Mouse (Mus musculus) liver, postnatal 0 days (tissue): Measurements from ENCODE around the gene Dpep1. TPM values are rescaled to one million over a fixed set of nuclear protein-coding genes. Genes with fewer than 3 reads are reported as not detected.

Source experiments
- ATAC-seq: fragments of 200-750 bp; cut with Nextera tagmentation; 2 replicates; pipeline ENCODE4 v1.8.0; 2017; ENCODE audit warnings: mild to moderate bottlenecking, moderate library complexity
- DNase-seq: peaks from one replicate; pipeline ENCODE4 v3.0.0-alpha.2; 2016
- H3K27ac ChIP-seq: fragments of 300-500 bp; sonication (generic); 2 replicates; pipeline ENCODE4 v1.5.1; 2014; ENCODE audit warnings: antibody characterized with exemption, moderate library complexity, mild to moderate bottlenecking, low read depth
- H3K27me3 ChIP-seq: fragments of 300-500 bp; sonication (generic); 2 replicates; pipeline ENCODE4 v1.6.1; 2014; ENCODE audit warnings: low read length, control low read depth, mixed read lengths; ENCODE audit not compliant: insufficient read depth
- H3K36me3 ChIP-seq: fragments of 300-500 bp; sonication (generic); replicated peaks from 2 replicates; pipeline ENCODE4 v1.6.1; 2014; ENCODE audit warnings: mild to moderate bottlenecking, control low read depth, low read length, moderate library complexity, mixed read lengths; ENCODE audit not compliant: insufficient read depth
- H3K4me1 ChIP-seq: fragments of 300-500 bp; sonication (generic); 2 replicates; pipeline ENCODE4 v1.6.1; 2014; ENCODE audit warnings: antibody characterized with exemption, mild to moderate bottlenecking, control low read depth; ENCODE audit not compliant: insufficient read depth
- H3K4me2 ChIP-seq: fragments of 300-500 bp; sonication (generic); 2 replicates; pipeline ENCODE4 v1.6.1; 2014; ENCODE audit warnings: low read depth, mild to moderate bottlenecking, low read length, moderate library complexity, mixed read lengths
- H3K4me3 ChIP-seq: fragments of 300-500 bp; sonication (generic); 2 replicates; pipeline ENCODE4 v1.5.1; 2014; ENCODE audit warnings: low read depth, low read length
- H3K9ac ChIP-seq: fragments of 300-500 bp; sonication (generic); replicated peaks from 2 replicates; pipeline ENCODE4 v1.6.1; 2014; ENCODE audit warnings: mild to moderate bottlenecking, moderate library complexity
- H3K9me3 ChIP-seq: fragments of 300-500 bp; sonication (generic); 2 replicates; pipeline ENCODE4 v1.6.1; 2016; ENCODE audit warnings: mild to moderate bottlenecking, control low read depth, low read length, mixed read lengths
- CTCF ChIP-seq: sonication (generic); IDR thresholded peaks from 2 replicates; pipeline ENCODE4 v1.5.1; 2016; ENCODE audit warnings: antibody characterized with exemption, low read depth
- EP300 ChIP-seq: IDR thresholded peaks from 2 replicates; pipeline ENCODE4 v1.6.1; 2016; ENCODE audit warnings: antibody characterized with exemption, low read depth, mild to moderate bottlenecking
- WGBS: fragments of 180-500 bp; shearing (Covaris S2); extraction: QIAGEN DNeasy Blood & Tissue Kit; methylation state at CpG from one replicate; pipeline ENCODE4 v1.1.7; 2014; ENCODE audit not compliant: insufficient replicate concordance; 5-methylcytosine and 5-hydroxymethylcytosine counted together
- polyA plus RNA-seq: library from polyadenylated mRNA; unstranded; fragments of >200 nt; fragmentation: Nextera tagmentation; extraction: Ambion mirVana; gene quantifications from 2 replicates; pipeline ENCODE4 v1.2.1, GENCODE M21; 2015

Gene Dpep1
- polyA plus RNA-seq, 1 experiment from 2014 or later, result 1.2 TPM

DNA sequence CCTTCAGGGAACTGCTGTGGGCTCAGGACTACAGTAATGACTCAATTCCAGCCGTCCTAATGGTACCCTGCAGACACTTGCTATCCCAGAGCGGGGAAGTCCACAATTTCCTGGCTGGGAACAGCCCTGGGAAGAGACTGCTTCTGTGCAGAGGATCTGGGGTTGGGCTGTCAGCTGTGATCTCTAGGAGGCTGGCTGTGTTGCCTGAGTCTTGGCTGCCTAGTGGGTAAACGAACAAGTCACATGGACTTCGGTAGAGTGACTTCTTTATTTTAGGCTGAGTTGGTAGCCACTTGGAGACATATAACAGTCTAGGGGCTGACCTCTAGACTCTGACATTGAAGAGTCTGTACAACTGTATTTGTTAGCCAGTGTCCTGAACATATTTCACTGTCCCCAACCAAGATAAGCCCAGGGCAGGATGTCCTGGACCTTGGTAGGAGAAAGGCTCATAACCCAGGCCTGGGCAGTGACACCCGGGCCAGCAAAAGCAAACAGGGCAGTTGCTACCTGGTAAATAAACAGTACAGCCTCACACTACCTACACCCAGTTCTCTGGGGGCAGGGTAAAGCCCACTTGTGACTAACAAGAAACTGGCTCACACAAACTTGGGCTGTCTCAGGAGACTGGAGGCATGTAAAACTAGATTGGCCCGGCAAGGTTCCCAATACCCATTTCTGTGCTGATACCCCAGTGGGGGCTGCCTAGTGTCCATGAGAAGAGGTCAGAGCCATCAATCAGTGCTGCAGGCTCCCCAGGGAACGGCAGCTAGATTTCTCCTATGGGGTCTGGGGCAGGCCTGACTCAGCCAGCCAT lies 56.3 kb downstream of the Dpep1 start:
- no peaks in the 10 kb centered on the region for H3K9me3 ChIP-seq
- H3K27me3 ChIP-seq, result no peaks in the 10 kb centered on the region
- no peak overlapping the region for H3K4me2 ChIP-seq
- ATAC-seq (peak; percentile 71), DNase-seq (no peak)
- no peak for TF ChIP-seq CTCF
- TF ChIP-seq EP300, result no peak
- WGBS, result 65% methylated on average over 7 of the region's 7 CpGs
- peak overlapping the region; percentile 79 for H3K27ac ChIP-seq
- 0 out of 2 replicates have a peak overlapping the region, but pooled peaks have one; percentile 26 for H3K9ac ChIP-seq
- H3K36me3 ChIP-seq, result peaks cover 16% of the 10 kb centered on the region
- H3K4me3 ChIP-seq, result no peak overlapping the region
- H3K4me1 ChIP-seq, result peaks cover 21% of the 10 kb centered on the region

DNA sequence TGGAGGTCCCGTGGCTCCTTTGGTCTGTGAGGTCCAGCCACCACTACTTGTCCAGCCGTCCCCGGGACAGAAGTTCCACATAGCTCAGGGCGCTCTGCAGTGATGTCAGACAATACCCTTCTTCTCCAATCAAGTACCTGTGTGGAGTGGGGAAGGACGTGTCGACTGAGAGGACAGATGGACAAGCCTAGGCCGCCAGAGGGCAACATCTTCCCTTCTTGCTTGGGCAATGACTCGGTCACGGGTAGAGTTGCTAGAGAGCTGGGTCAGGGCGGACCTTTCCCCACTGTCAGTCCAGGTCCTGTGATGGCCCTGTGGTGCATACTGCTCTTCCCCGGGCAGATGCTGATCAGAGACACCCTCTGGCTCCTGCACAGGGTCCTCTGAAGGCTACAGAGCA lies 57.0 kb downstream of the Dpep1 start:
- peaks cover 23% of the 10 kb centered on the region for H3K36me3 ChIP-seq
- peak; percentile 53 for DNase-seq
- ATAC-seq, result peak; percentile 15
- peak; percentile 58 for TF ChIP-seq CTCF
- no peak for TF ChIP-seq EP300
- no peak overlapping the region for H3K9ac ChIP-seq
- WGBS, result 64% methylated on average over 11 of the region's 11 CpGs
- peak overlapping the region; percentile 79; the same call in 1 of the 2 replicates for H3K27ac ChIP-seq
- H3K4me3 ChIP-seq, result no peak overlapping the region
- H3K4me2 ChIP-seq, result no peak overlapping the region
- H3K27me3 ChIP-seq, result no peaks in the 10 kb centered on the region
- no peaks in the 10 kb centered on the region for H3K9me3 ChIP-seq
- peaks cover 21% of the 10 kb centered on the region for H3K4me1 ChIP-seq

DNA sequence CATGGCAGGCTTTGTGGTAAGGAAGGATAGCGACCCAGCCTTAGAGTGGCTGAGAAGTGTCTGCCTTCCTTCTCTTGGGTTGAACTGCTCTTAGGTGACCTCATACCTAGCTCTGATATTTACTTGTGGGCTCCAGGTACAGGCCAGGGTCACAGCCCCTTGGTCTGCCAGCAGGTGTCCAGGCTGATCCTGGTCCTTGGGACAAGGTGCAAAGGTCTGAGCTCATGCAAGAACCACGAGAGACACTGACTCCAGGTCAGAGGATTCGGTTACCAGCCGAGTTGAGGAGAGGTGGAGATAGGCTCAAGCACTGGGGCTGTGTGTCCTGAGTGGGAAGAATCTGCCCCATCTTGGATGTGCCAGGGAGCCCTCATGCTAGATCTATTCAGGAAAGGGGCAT lies 58.3 kb downstream of the Dpep1 start:
- Histone ChIP-seq H3K4me3 (no peak overlapping the region), H3K9ac (0 out of 2 replicates have a peak overlapping the region, but pooled peaks have one; percentile 16), H3K36me3 (peaks cover 35% of the 10 kb centered on the region), H3K27ac (peak overlapping the region; percentile 61; the same call in 1 of the 2 replicates), H3K4me1 (peaks cover 21% of the 10 kb centered on the region), H3K4me2 (no peak overlapping the region), H3K9me3 (no peaks in the 10 kb centered on the region), H3K27me3 (no peaks in the 10 kb centered on the region)
- no peak for DNase-seq
- TF ChIP-seq CTCF (no peak), EP300 (no peak)
- ATAC-seq, result peak; percentile 79
- WGBS, result 73% methylated on average over 4 of the region's 4 CpGs

DNA sequence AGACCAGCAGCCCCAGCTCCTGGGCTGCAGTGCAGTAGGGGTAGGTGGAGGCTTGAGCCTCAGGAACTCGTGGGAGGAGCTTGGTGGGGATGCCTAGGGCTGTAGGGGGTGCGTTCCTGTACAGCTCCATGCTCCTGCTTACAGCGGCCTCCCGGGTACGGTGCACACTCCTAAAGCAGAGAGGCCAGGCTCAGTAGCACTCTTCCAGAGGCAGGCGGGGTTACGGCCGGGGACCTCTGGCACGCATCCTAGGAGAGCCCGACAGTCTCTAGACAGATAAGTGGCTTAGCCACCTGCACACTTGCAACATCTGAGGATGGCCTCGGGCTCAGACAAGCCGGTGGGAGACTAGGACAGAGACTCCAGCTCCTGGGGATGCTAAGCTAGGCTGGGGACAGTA lies 59.5 kb downstream of the Dpep1 start:
- H3K36me3 ChIP-seq, result peaks cover 39% of the 10 kb centered on the region
- H3K9ac ChIP-seq, result no peak overlapping the region
- TF ChIP-seq CTCF (no peak), EP300 (no peak)
- DNase-seq, result no peak
- ATAC-seq, result no peak
- no peak overlapping the region for H3K4me3 ChIP-seq
- WGBS, result 92% methylated on average over 12 of the region's 12 CpGs
- H3K4me1 ChIP-seq, result peaks cover 21% of the 10 kb centered on the region
- no peaks in the 10 kb centered on the region for H3K9me3 ChIP-seq
- no peak overlapping the region for H3K4me2 ChIP-seq
- H3K27ac ChIP-seq, result no peak overlapping the region
- H3K27me3 ChIP-seq, result no peaks in the 10 kb centered on the region

DNA sequence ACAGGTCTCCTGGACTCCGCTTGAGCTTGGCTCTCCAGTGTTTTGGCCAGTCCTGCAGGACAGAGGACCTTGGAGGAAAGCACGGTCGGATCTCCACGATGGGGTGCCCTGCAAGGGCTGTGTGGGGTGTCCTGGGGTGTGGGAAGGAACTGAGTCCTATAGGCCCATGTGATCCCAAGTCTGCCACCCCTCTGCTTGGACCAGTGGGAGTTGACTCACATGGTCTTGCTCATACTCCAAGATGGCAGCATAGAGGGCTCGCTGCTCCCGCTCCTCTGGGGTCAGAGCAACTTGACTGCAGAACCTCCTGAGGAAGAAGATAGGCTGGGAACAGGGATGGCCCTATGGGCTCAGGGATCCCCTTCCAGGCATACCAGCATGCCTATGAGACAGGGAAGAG lies 61.7 kb downstream of the Dpep1 start:
- DNase-seq (no peak), ATAC-seq (no peak)
- no peaks in the 10 kb centered on the region for H3K9me3 ChIP-seq
- no peak overlapping the region for H3K4me2 ChIP-seq
- no peak overlapping the region for H3K9ac ChIP-seq
- 90% methylated on average over 6 of the region's 6 CpGs for WGBS
- H3K4me3 ChIP-seq, result no peak overlapping the region
- H3K27me3 ChIP-seq, result no peaks in the 10 kb centered on the region
- peaks cover 16% of the 10 kb centered on the region for H3K4me1 ChIP-seq
- H3K27ac ChIP-seq, result no peak overlapping the region
- peaks cover 40% of the 10 kb centered on the region for H3K36me3 ChIP-seq
- no peak for TF ChIP-seq CTCF
- TF ChIP-seq EP300, result no peak

DNA sequence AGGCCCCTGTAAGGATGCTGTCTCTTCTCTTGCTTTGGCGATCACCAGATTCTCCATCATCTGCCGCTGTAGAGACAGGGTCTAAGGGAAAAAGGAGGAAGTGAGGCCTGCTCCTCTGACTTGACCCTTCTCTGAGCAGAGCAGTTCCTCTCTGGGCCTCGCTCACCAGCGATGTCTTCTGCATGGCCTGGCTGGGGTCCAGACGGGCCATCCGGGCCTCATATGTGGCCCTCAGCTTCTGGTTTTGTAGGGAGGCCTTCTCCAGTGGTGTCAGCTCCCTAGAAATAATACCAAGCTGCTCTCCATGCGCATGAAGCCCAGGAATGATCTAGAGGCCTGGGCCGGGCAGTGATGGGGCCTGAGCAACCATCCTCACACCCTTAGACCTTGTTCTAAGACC lies 62.6 kb downstream of the Dpep1 start:
- WGBS, result 65% methylated on average over 8 of the region's 8 CpGs
- no peaks in the 10 kb centered on the region for H3K9me3 ChIP-seq
- no peak overlapping the region for H3K9ac ChIP-seq
- no peak overlapping the region for H3K4me3 ChIP-seq
- H3K36me3 ChIP-seq, result peaks cover 40% of the 10 kb centered on the region
- TF ChIP-seq EP300 (no peak), CTCF (no peak)
- no peak overlapping the region for H3K27ac ChIP-seq
- H3K4me2 ChIP-seq, result no peak overlapping the region
- H3K4me1 ChIP-seq, result peaks cover 16% of the 10 kb centered on the region
- no peaks in the 10 kb centered on the region for H3K27me3 ChIP-seq
- DNase-seq (no peak), ATAC-seq (no peak)
